Mouse (Mus musculus): ENCODE measurements around the gene Fam122c. TPM values are rescaled to one million over a fixed set of nuclear protein-coding genes. Genes with fewer than 3 reads are reported as not detected.

The Fam122c gene
- polyA plus RNA-seq, 1 experiment, result not detected

DNA sequence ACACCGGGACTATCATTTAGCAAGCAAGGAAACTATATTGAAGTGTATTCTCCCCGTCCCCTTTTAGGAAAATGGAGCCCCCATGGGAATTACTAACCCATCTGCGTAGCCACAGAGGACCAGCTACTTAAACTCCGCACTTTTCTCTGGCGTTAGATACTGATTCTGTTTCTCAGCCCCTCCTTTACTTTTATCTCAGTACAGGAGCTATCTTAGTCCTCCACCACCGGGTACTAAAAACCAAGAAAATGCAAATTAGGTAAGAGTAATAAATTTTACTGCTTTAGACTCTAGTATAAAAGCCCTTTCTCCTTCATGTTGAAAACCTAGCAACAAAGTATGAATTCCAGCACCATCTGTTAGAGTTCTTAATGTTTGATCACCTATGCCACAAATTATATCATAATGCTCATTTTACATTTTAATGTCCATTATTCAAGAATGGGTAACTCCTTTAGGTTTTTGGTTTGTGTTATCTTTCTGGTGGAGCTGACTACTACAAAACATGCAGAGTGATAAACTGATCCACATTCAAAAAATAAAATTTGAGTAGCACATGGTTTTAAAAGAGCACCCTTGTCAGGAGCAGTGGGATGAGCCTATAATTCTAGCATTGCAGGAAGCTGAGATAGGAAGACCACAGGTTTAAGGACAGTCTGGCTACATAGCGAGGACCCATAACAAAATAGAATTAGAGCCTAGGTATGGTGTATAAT lies 91.6 kb downstream of the Fam122c start:
- no peaks in the 10 kb centered on the region for H3K9me3 ChIP-seq
- peaks cover 3% of the 10 kb centered on the region for H3K36me3 ChIP-seq (replicated peaks; ENCODE audit: low read length)
- peaks cover 6% of the 10 kb centered on the region; the same call in 1 of the 2 replicates for H3K4me1 ChIP-seq
- TF ChIP-seq FLI1 (IDR thresholded peaks at IDR 0.05; ENCODE audit: low read length) (no peak), GATA1 (IDR thresholded peaks at IDR 0.05; ENCODE audit: borderline replicate concordance, low read length) (no peak)
- H3K27me3 ChIP-seq (replicated peaks), result peaks cover 9% of the 10 kb centered on the region
- no peak overlapping the region for H3K4me3 ChIP-seq (replicated peaks)

DNA sequence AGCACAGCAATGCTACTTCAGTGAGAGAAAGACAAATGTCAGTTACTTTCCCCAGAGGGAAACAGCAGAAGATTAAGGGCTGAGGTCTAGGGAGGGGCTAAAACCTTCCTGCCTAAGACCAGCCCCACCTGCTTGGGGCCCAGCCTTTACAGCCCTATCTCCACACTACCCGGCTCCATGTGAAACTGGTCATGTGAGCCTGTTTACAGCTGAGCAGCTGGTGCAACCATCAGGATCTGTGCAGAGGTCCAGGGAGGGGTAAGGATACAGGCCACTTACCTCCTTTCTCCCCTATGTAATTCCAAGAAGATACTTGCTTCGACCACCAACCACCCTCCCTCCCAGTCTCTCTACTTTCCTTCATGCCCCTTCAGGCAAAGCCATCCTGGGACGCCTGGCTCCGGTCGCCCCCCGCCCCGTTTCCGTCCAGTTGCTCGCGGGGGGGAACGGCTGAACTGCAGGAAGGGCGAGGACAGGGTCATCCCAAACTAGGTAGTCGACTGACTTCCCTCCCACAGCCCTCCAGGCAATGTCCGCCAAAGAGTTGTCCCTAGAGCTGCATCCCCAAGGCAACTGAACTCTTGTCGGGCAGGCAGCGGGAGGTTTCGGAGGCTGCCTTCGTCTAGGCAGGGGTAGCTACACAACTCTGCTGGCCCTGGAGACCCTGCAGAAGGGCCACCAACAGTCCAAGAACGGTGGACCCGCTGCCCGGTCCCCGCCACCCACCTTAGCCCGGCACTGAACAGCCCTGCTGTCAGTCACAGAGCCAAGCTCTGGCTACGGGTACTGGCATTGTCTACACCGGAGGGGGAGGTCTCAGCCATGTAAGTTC lies 96.5 kb downstream of the Fam122c start:
- Histone ChIP-seq H3K9me3 (no peaks in the 10 kb centered on the region), H3K36me3 (replicated peaks; ENCODE audit: low read length) (peaks cover 3% of the 10 kb centered on the region), H3K27me3 (replicated peaks) (peaks cover 11% of the 10 kb centered on the region), H3K4me1 (peaks cover 6% of the 10 kb centered on the region; the same call in 1 of the 2 replicates), H3K4me3 (replicated peaks) (peak overlapping the region; percentile 93)
- no peak for TF ChIP-seq FLI1 (IDR thresholded peaks at IDR 0.05; ENCODE audit: low read length)
- no peak for TF ChIP-seq GATA1 (IDR thresholded peaks at IDR 0.05; ENCODE audit: borderline replicate concordance, low read length)

DNA sequence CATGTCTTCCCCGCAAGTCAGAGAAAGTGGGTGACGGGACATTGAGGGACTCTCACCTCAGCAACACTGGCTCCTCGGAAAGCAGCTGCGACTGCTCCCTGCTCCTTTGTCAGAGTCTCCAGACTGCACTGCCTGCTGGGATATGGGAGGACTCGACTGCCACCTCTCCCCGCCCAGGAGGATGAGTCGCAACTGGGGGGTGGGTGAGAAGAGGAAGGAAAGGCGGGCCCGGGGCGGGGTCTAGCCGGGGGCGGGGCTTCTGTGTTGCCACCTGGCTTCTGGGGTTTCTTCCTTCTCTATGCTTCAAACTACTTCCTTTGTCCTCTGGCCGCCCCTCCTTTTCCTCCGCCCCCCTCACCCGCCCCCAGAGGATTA lies 97.1 kb downstream of the Fam122c start, which contains the start of gene Mospd1:
Mospd1 (minus strand) TSS at position 137 of the 375 bp plus-strand sequence.
- H3K4me3 ChIP-seq (replicated peaks), result peak within 1 kb of the TSS; percentile 93
- TF ChIP-seq GATA1 (IDR thresholded peaks at IDR 0.05; ENCODE audit: borderline replicate concordance, low read length) (no peak), FLI1 (IDR thresholded peaks at IDR 0.05; ENCODE audit: low read length) (no peak)
- no peaks in the 10 kb centered on the region for H3K9me3 ChIP-seq
- peaks cover 3% of the 10 kb centered on the region; the same call in 1 of the 2 replicates for H3K4me1 ChIP-seq
- peaks cover 11% of the 10 kb centered on the region for H3K27me3 ChIP-seq (replicated peaks)
- peaks cover 3% of the 10 kb centered on the region for H3K36me3 ChIP-seq (replicated peaks; ENCODE audit: low read length)

Other genes with a start within 250 kb of the Fam122c start
- not detected in 2 replicates for gene Plac1, start 33.3 kb upstream of the Fam122c start, polyA plus RNA-seq (2012; ENCODE audit: insufficient read depth, low replicate concordance)
- 1.2 TPM in 1 of 2 replicates, not detected in the other for gene Fam122b, start 3.6 kb upstream of the Fam122c start, polyA plus RNA-seq (2012; ENCODE audit: insufficient read depth, low replicate concordance)
- gene Mospd1, start 97.1 kb downstream of the Fam122c start, polyA plus RNA-seq (2012; ENCODE audit: insufficient read depth, low replicate concordance), result 0.32 TPM in 1 of 2 replicates, not detected in the other
- gene Etd, start 161.5 kb downstream of the Fam122c start, polyA plus RNA-seq (2012; ENCODE audit: insufficient read depth, low replicate concordance), result not detected in 2 replicates